Mouse (Mus musculus): Measurements from ENCODE around the gene Tshr.
"Not testable (repeated sequence)": the region's sequence is repeated elsewhere in the genome, so short reads cannot be mapped to it uniquely, and the experiment has no call there.

Tshr gene

GRCm38 (mm10) chr12:91500475-91500874, 116.1 kb downstream of the Tshr start:
- DNase-seq (ENCODE audit: low read depth, low spot score): no peak

GRCm38 (mm10) chr12:91511766-91512165, 127.4 kb downstream of the Tshr start:
- DNase-seq (ENCODE audit: low read depth, low spot score): no peak

- no peak for DNase-seq (ENCODE audit: low read depth, low spot score)
Observed at GRCm38 (mm10) chr12:91513980-91514379, 129.6 kb downstream of the Tshr start.

- DNase-seq (ENCODE audit: low read depth, low spot score): no peak
Observed at GRCm38 (mm10) chr12:91517808-91518207, 133.4 kb downstream of the Tshr start.

GRCm38 (mm10) chr12:91523626-91524025, 139.3 kb downstream of the Tshr start:
- DNase-seq (ENCODE audit: low read depth, low spot score): no peak

GRCm38 (mm10) chr12:91534514-91534913, 150.2 kb downstream of the Tshr start:
- peak; percentile 7 for DNase-seq (ENCODE audit: low read depth, low spot score)

- no peak for DNase-seq (ENCODE audit: low read depth, low spot score)
Observed at GRCm38 (mm10) chr12:91540202-91540601, 155.8 kb downstream of the Tshr start.

- no peak for DNase-seq (ENCODE audit: low read depth, low spot score)
Observed at GRCm38 (mm10) chr12:91549471-91549870, 165.1 kb downstream of the Tshr start.

GRCm38 (mm10) chr12:91551773-91552526, 167.6 kb downstream of the Tshr start:
- DNase-seq (ENCODE audit: low read depth, low spot score): peak; percentile 20

- not testable (repeated sequence) for DNase-seq (ENCODE audit: low read depth, low spot score)
Observed at GRCm38 (mm10) chr12:91557358-91558005, 173.1 kb downstream of the Tshr start.

GRCm38 (mm10) chr12:91558152-91558551, 173.8 kb downstream of the Tshr start:
- DNase-seq (ENCODE audit: low read depth, low spot score): not testable (repeated sequence)

GRCm38 (mm10) chr12:91567145-91567544, 182.8 kb downstream of the Tshr start:
- DNase-seq (ENCODE audit: low read depth, low spot score): no peak

- no peak for DNase-seq (ENCODE audit: low read depth, low spot score)
Observed at GRCm38 (mm10) chr12:91569255-91569654, 184.9 kb downstream of the Tshr start.

- DNase-seq (ENCODE audit: low read depth, low spot score): no peak
Observed at GRCm38 (mm10) chr12:91571708-91572107, 187.3 kb downstream of the Tshr start.

- DNase-seq (ENCODE audit: low read depth, low spot score): no peak
Observed at GRCm38 (mm10) chr12:91579665-91580064, 195.3 kb downstream of the Tshr start.

- no peak for DNase-seq (ENCODE audit: low read depth, low spot score)
Observed at GRCm38 (mm10) chr12:91581204-91582070, 197.1 kb downstream of the Tshr start.

- no peak for DNase-seq (ENCODE audit: low read depth, low spot score)
Observed at GRCm38 (mm10) chr12:91582362-91583002, 198.1 kb downstream of the Tshr start.

- DNase-seq (ENCODE audit: low read depth, low spot score): no peak
Observed at GRCm38 (mm10) chr12:91583409-91583808, 199.0 kb downstream of the Tshr start.

GRCm38 (mm10) chr12:91585206-91585605, 200.8 kb downstream of the Tshr start:
- no peak for DNase-seq (ENCODE audit: low read depth, low spot score)

- DNase-seq (ENCODE audit: low read depth, low spot score): not testable (repeated sequence)
Observed at GRCm38 (mm10) chr12:91585815-91586214, 201.5 kb downstream of the Tshr start.

GRCm38 (mm10) chr12:91587077-91587476, 202.7 kb downstream of the Tshr start:
- DNase-seq (ENCODE audit: low read depth, low spot score): no peak

Measured in skeletal muscle tissue, adult 2 months (tissue).